Mouse (Mus musculus): ENCODE measurements around the gene Sugp2.

The Sugp2 gene

GRCm38 (mm10) chr8:70220911-70221310 is 13.1 kb upstream of the Sugp2 start:
- no peak for DNase-seq (ENCODE audit: low spot score)

- no peak for DNase-seq (ENCODE audit: low spot score)
Measured at GRCm38 (mm10) chr8:70222041-70222440, 12.0 kb upstream of the Sugp2 start.

- no peak for DNase-seq (ENCODE audit: low spot score)
Measured at GRCm38 (mm10) chr8:70223341-70223740, 10.7 kb upstream of the Sugp2 start.

GRCm38 (mm10) chr8:70227997-70228396 is 6.0 kb upstream of the Sugp2 start:
- no peak for DNase-seq (ENCODE audit: low spot score)

GRCm38 (mm10) chr8:70230837-70231236 is 3.2 kb upstream of the Sugp2 start:
- no peak for DNase-seq (ENCODE audit: low spot score)

- DNase-seq (ENCODE audit: low spot score), result no peak
Measured at GRCm38 (mm10) chr8:70233606-70234005, 420 bp upstream of the Sugp2 start.

- DNase-seq (ENCODE audit: low spot score), result no peak
Measured at GRCm38 (mm10) chr8:70234781-70235128, 729 bp downstream of the Sugp2 start.

- DNase-seq (ENCODE audit: low spot score), result no peak
Measured at GRCm38 (mm10) chr8:70237842-70238241, 3.8 kb downstream of the Sugp2 start.

GRCm38 (mm10) chr8:70240642-70241041 is 6.6 kb downstream of the Sugp2 start:
- no peak for DNase-seq (ENCODE audit: low spot score)

- DNase-seq (ENCODE audit: low spot score), result no peak
Measured at GRCm38 (mm10) chr8:70246622-70247021, 12.6 kb downstream of the Sugp2 start.

GRCm38 (mm10) chr8:70247841-70248240 is 13.8 kb downstream of the Sugp2 start:
- no peak for DNase-seq (ENCODE audit: low spot score)

- DNase-seq (ENCODE audit: low spot score), result no peak
Measured at GRCm38 (mm10) chr8:70254628-70255027, 20.6 kb downstream of the Sugp2 start.

- no peak for DNase-seq (ENCODE audit: low spot score)
Measured at GRCm38 (mm10) chr8:70257456-70257855, 23.4 kb downstream of the Sugp2 start.

- DNase-seq (ENCODE audit: low spot score), result peak; percentile 34
Measured at GRCm38 (mm10) chr8:70258600-70258999, 24.6 kb downstream of the Sugp2 start.

GRCm38 (mm10) chr8:70259043-70259442 is 25.0 kb downstream of the Sugp2 start:
- DNase-seq (ENCODE audit: low spot score), result no peak

- DNase-seq (ENCODE audit: low spot score), result no peak
Measured at GRCm38 (mm10) chr8:70267674-70268073, 33.6 kb downstream of the Sugp2 start.

GRCm38 (mm10) chr8:70268311-70268710 is 34.3 kb downstream of the Sugp2 start:
- no peak for DNase-seq (ENCODE audit: low spot score)

- no peak for DNase-seq (ENCODE audit: low spot score)
Measured at GRCm38 (mm10) chr8:70268799-70269565, 35.0 kb downstream of the Sugp2 start.

- no peak for DNase-seq (ENCODE audit: low spot score)
Measured at GRCm38 (mm10) chr8:70272949-70273348, 38.9 kb downstream of the Sugp2 start.

- DNase-seq (ENCODE audit: low spot score), result no peak
Measured at GRCm38 (mm10) chr8:70274350-70274749, 40.3 kb downstream of the Sugp2 start.

- DNase-seq (ENCODE audit: low spot score), result no peak
Measured at GRCm38 (mm10) chr8:70276476-70276875, 42.5 kb downstream of the Sugp2 start.

GRCm38 (mm10) chr8:70278175-70278574 is 44.1 kb downstream of the Sugp2 start:
- DNase-seq (ENCODE audit: low spot score), result no peak

- DNase-seq (ENCODE audit: low spot score), result no peak
Measured at GRCm38 (mm10) chr8:70279266-70279665, 45.2 kb downstream of the Sugp2 start.

GRCm38 (mm10) chr8:70281001-70281400 is 47.0 kb downstream of the Sugp2 start:
- DNase-seq (ENCODE audit: low spot score), result no peak
